Mouse (Mus musculus) CD4-positive naive resting alpha-beta T cell, adult 57 days (primary cell): Measurements from ENCODE around the gene Olfr933. TPM values are rescaled to one million over a fixed set of nuclear protein-coding genes. Genes with fewer than 3 reads are reported as not detected.

Source experiments
- total RNA-seq: library from RNA; stranded (reverse); gene quantifications from one replicate; pipeline ENCODE4 v1.2.4, GENCODE M21; 2023

The Olfr933 gene
- not detected for total RNA-seq

DNA sequence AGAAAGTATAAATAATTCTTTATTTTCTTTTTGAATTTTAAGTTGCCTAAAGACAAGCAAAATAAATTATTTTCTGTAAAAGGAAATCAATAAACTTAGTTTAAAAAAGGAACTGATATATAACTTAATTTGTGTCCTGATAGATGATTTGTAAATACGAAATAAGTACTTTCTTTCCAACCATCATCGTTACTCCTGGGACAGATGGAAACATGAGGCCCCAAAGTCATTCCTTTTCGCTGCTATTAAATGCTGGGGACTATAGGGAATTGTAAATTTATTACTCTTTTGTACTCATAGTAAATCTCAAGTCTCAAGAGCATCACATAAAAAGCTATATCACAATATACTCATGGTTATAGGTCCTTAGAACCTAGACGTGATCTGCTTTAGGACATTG lies at the start of gene Olfr933:
Gene Olfr933 (plus strand): TSS at position 301 of the 400 bp plus-strand sequence.

DNA sequence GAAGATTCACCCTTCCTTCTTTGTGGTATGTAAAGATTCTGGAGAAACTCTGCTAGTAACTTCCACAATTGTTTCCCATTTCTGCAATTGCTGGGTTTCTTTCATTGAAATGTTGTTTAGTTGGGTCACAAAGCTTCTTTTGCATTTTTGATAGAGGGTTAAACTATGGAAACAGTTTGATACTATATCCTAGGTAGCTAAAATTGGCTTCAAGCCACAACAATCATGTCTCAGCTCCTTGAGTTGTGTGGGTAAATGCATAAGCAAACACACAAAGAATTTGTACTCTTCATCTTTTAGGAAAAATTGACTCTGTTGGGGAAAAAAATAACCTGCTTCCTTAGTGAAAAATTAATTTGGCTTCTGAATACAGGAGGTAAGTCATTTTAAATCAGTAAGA lies 42.6 kb upstream of the Olfr933 start, which contains the start of gene Olfr930:
Gene Olfr930 (plus strand): TSS at position 301 of the 400 bp plus-strand sequence.

DNA sequence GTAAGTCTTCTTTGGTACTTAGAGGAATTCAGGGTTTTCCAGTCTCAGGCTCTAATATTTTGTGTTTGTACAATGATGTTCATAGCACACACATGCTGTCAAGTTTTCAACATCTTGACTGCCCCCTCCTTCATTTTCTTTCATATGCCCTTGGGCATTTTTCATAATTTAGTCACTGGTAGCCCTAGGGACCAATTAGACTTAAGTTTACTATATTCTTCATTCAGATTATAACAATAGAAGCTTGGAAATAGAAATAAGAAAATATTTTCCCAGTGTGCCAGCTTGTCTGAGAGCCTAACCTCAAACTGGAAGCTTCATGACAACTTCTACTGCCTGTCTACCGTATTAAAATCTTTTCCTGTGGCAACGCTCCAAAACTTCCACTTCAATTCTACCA lies 16.1 kb downstream of the Olfr933 start, which contains the start of gene Olfr934:
Gene Olfr934 (minus strand): TSS at position 101 of the 400 bp plus-strand sequence.

GRCm38 (mm10) chr9:38999583-38999982 lies 27.5 kb downstream of the Olfr933 start, which contains the start of gene Olfr935:
TSS of gene Olfr935 (minus strand) at chr9:38999683.

GRCm38 (mm10) chr9:39023277-39023676 lies 51.2 kb downstream of the Olfr933 start, which contains the start of gene Olfr146:
TSS of gene Olfr146 (minus strand) at chr9:39023377.

Other genes with a start within 250 kb of the Olfr933 start
- gene Olfr920, start 220.0 kb upstream of the Olfr933 start, total RNA-seq = not detected
- not detected for gene Olfr921, start 199.2 kb upstream of the Olfr933 start, total RNA-seq
- gene Olfr922, start 157.7 kb upstream of the Olfr933 start, total RNA-seq = not detected
- gene Olfr923, start 145.8 kb upstream of the Olfr933 start, total RNA-seq = not detected
- not detected for gene Olfr924, start 127.9 kb upstream of the Olfr933 start, total RNA-seq
- gene Olfr26, start 117.3 kb upstream of the Olfr933 start, total RNA-seq = not detected
- not detected for gene Olfr926, start 95.2 kb upstream of the Olfr933 start, total RNA-seq
- not detected for gene Olfr930, start 42.5 kb upstream of the Olfr933 start, total RNA-seq
- not detected for gene Olfr934, start 16.0 kb downstream of the Olfr933 start, total RNA-seq
- not detected for gene Olfr935, start 27.4 kb downstream of the Olfr933 start, total RNA-seq
- gene Olfr146, start 51.1 kb downstream of the Olfr933 start, total RNA-seq = not detected
- not detected for gene Olfr937, start 92.6 kb downstream of the Olfr933 start, total RNA-seq
- not detected for gene Olfr938, start 106.6 kb downstream of the Olfr933 start, total RNA-seq
- gene Olfr27, start 155.8 kb downstream of the Olfr933 start, total RNA-seq = not detected
- not detected for gene Olfr943, start 194.0 kb downstream of the Olfr933 start, total RNA-seq
- gene Olfr944, start 229.6 kb downstream of the Olfr933 start, total RNA-seq = not detected